Mouse (Mus musculus) fibroblast of lung, adult 2 months (primary cell): ENCODE measurements at regions not wholly inside any gene's neighbourhood (a gene's known extent, or its start where the extent isn't known, plus 50 kb on each side); places are given as distances from the start of the nearest gene placed in this dataset.

Experiments used
- DNase-seq: peaks from one replicate; pipeline ENCODE4 v3.0.0-alpha.2; 2011; ENCODE audit warnings: low read depth

DNA sequence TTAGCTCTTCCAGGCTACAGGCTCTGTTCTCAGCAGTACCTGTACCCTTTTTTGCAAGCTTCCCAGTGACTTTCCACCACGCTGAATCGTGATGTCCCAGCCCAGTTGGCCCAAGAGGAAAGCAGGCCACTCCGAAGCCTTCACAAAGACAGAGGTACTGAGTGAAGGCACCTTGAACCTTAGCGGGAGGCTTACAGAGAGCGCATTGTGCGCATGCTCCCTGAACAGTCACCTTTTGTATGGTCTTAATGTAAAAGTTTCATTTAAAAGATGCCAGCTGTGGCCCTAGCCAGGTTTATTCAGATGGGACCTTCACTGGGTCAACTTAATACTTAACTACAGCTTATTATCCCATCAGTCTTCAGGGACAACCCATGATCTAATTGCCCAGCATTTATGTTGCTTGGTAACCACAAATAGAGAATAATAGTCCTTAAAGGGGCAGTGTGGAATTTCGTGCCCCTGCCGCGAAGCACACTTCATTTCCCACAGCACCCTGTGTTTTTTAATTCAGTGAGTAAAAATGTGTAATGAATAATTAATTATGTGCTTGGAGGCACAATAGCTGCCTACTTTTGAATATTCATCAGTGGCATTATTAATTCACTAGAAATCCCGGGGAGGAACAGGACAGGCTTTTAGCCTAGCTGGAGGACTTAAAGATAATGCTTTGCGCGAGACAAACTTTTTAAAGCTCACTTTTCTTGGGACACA lies 111.3 kb upstream of the Vrk1 start:
- DNase-seq: no peak

DNA sequence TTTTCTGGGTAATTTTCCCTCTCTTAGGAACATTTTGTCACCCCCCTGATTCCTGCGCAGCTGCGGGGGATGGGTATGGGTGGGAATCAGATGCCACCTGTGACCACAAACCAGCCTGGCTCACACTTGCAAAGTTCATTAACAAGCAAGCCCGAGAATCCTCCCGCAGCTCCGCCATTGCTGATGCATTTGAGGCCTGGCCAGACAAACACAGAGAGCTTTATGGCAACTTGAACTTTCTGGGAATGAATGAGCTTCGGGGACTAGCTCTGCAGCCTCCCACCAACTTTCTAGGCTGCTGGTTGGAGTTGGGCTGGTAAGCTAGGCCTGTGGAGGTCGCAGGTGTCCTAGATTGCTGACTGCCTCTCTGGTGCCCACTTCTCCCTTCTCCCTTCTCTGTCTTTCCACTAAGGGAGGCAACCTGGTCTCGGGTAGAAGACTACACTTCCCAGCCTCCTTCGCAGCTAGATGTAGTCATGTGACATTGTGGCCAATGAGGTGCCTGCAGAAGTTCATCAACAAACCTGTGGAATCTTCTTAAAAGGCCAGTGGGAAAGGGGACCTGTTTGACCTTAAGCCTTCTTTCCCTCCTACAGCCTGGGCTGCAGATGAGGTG lies 110.6 kb upstream of the Vrk1 start:
- DNase-seq: no peak

DNA sequence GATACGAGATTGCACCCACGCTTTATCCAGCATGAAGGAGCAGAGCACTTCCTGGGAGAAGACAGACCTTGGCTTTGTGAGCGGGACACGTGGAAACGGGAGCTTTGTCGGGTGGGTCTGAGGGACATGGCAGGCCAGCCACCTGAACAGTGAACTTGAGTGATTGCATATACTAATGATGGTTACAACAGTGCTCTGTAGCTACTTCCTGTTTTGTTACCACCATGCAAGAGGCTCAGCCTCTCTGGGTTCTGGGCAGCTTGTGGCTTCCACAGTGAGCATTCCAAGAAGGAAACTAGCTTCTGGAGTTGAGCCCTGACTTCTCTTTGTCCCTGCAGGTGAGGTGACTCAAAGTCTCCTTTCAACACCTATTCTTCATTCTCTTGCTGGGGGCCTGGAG lies 109.5 kb upstream of the Vrk1 start:
- no peak for DNase-seq

DNA sequence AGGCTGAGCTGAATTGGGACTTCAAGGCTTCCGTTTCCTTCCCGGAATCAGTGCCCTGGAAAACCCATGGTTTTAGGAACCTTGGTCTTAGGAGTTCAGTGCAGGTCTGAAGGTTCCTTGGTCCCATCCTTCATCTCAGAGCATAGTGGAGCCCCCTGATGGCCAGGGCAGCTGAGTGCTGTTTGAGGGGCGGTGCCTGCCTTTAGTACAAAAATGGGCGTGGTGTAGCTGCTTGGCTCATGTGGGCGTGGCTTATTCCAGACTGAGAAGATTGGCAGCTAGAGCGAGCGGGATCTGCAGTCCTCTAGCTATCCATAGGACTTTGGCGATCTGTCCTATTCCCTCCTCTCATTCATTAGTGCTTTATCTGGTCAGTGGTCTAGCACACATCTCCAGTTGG lies 107.0 kb upstream of the Vrk1 start:
- DNase-seq: no peak

DNA sequence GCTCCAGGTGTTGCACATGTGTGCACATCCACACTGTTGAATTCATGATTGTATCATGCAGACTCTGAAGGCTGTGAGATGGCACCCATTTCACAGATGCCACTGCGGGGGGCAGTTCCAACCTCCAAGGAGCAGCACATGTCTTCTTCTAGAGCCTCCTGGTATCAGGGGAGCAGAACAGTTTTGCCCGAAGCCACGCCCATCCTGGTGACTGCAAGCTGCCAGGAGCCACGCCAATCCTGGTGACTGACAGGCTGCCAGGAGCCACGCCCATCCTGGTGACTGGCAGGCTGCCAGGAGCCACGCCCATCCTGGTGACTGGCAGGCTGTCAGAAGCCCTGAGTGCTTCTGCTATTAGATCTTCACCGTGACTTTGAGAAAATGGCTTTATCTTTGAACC lies 103.4 kb upstream of the Vrk1 start:
- DNase-seq: no peak

DNA sequence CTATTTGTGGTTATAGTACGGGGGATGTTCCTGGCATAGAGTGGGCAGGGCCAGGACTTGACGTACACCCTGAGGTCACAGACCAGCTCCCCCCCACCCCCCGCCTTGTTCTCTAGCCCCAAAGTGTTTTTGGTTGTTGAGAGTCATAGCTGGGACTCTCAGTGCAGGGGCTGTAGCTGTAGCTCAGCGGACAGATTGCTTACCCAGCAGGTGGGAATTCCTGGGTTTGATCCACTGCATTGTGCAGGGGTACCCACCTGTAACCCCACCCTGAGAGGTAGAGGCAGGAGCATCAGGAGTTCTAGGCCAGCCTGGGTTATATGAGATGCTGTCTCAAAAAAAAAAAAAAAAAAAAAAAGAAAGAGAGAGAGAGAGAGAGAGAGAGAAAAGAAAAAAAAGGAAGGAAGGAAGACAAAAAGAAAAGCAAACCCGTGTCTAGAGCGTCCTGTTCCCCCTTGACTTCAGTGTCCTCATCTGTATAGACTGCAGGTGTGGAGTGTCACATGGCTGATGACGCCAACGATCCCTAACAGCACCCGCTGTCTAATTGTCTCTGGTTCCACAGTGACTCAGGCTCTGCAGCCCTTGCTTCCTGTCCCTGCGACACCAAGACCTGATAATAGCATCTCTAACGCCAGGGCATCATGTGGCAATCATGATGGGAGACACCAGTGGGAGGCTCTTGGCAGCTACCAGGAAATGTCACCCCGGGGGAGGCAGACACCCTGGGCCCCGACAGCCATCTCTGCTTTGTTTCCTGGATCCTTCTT lies 102.0 kb upstream of the Vrk1 start:
- no peak for DNase-seq

DNA sequence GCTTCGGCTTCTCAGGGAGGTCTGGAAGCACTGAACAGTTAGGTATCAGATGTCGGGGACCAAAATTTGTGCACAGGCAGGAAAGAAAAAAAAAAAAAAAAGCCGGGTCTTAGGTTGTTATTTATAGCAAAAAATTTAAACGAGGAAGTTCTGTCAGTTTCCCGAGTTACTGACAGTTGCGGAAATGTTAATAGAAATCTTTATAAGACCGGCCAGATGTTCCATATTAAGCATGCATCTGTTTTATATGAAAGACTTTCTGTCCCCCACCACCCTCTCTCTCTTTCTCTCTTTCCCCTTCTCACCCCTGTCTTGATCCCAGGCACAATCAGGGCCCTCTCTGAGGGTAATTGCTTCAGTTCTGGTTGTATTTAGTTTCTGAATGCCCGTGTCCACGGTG lies 98.5 kb upstream of the Vrk1 start:
- DNase-seq: no peak

DNA sequence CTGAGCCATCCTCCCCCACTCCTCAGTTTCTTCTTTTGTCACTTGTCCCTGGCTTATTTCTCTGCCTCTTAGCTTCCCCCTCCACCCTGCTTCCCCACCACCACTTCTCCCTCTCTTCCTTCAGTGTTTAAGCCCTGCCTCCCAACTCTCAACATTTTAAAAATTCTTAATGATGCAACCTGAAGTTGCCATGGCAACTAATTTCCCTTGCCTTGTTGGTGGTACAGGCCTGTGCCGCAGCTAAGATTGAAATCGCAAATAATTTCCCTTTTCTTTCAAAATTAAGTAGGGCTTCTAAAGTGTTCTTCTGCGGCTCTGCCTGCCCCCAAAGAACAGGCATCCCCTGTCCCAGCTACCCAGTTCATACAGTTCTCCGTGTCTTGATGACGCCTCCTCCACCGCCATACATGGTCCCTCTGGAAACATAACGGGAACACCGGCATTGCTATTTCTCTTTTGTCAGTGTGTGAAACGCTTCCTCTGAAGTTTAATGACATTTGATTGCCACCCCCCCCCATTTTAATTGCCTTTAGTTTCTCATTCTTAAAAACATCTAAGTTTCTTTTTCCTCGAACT lies 92.6 kb upstream of the Vrk1 start:
- DNase-seq: no peak

DNA sequence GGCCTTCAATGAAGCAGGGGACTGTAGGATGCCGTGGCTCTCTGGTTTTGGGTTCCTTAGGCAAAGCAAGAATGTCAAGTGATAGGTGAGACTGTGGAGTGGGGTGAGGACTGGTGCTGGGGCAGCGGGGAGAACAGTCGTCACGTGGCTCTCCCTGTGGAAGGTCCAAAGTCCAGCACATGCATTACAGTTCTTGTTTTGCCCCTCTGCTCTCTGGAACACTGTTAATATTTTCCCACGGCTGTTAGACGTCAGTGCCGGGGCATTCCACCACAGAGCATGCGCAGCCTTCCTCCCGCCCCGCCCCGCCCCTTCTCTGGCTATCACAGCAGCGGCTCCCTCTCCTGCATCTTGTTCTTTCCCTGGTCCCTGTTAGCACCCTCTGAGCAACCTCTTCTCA lies 91.3 kb upstream of the Vrk1 start:
- no peak for DNase-seq

DNA sequence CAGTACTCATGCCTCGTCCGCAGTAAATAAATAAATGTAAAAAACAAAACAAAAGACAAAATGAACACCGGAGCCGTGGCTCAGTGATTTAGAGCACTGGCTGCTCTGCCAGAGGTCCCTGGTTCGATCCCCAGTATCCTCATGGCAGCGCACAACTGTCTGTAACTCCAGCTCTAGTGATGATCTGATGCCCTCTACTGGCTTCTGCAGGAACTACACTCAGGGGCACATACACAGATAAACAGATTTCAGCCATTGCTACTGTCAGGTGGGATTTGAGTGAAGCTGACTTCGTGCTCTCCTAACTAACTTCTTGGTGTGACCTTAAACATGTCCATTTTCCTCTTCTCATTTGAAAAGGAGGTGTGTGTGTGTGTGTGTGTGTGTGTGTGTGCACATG lies 82.8 kb upstream of the Vrk1 start:
- no peak for DNase-seq

DNA sequence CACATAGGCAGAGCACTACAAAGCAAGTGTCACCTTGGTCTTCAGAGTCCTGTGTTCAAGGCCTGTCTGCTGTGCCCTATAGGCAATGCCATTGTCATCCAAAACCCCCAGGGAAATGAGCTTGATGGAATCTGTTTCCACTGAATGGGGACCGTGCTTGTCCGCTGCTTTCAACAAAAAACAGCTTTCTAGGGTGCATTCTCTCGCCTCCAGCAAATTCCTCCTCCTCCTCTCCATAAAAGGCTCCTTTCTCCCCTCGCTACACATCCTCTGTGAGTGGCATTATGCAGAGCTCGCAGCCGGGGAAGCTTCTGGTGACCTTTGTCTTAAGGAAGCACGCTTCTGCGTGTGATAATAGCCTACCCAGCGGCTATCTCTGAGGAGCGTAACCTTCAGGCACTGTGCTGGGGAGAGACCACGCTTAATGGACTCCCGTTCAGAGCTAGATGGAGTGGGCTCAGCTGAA lies 80.5 kb upstream of the Vrk1 start:
- no peak for DNase-seq

DNA sequence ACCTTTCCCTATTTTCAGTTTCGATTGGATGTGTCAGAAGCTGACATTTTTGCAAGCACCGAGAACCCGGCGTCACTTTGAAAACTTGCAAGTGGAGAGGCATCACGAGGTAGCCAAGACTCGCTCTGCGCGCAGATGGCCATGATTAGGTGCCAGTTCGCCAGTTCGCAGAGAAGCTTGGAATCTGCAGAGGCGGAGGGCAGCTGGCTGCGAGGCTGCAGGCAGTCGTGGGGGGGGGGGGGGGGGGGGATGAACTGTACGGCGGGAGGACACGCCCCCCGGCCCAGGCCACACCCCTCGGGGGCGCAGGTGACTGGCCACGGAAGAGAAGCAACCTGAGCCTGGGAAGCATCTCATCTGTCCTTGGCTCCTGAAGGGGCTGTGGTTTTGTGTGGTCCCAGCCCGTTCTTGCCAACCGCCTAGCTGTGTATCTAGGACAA lies 74.6 kb upstream of the Vrk1 start:
- peak; percentile 6 for DNase-seq

DNA sequence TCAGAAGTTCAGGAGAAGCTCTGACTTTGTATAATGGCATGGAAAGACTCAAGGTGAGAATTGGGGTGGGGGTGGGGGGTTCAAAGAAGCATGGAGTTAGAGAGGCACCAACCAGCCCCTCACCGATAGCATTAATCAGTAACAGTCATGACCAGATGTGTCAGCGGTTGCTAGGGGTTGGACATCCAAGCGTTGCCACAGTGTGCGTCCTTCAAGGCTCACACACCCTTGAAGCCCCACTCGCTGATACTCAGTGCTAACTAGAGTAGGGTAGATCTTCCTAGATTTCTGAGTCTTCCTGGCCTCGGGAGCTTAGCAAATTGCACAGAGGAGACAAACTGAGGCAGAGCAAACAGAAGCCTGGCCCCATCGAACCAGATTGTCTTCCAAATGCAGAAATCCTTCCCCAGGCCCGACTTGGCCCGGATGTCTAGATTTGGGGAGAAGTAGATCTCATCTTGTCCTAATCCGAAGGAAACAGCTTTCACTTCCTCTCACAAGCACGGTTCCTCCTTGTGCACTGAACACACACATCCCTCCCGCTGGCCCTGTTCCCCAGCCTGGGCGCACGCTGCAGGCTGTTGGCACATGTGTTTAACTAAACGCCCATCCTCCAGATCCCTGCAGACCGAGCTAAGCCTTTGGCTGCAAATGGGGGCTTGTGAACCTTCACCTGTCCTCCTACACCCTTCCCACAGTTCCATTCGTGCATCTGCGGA lies 73.1 kb upstream of the Vrk1 start:
- DNase-seq: no peak

DNA sequence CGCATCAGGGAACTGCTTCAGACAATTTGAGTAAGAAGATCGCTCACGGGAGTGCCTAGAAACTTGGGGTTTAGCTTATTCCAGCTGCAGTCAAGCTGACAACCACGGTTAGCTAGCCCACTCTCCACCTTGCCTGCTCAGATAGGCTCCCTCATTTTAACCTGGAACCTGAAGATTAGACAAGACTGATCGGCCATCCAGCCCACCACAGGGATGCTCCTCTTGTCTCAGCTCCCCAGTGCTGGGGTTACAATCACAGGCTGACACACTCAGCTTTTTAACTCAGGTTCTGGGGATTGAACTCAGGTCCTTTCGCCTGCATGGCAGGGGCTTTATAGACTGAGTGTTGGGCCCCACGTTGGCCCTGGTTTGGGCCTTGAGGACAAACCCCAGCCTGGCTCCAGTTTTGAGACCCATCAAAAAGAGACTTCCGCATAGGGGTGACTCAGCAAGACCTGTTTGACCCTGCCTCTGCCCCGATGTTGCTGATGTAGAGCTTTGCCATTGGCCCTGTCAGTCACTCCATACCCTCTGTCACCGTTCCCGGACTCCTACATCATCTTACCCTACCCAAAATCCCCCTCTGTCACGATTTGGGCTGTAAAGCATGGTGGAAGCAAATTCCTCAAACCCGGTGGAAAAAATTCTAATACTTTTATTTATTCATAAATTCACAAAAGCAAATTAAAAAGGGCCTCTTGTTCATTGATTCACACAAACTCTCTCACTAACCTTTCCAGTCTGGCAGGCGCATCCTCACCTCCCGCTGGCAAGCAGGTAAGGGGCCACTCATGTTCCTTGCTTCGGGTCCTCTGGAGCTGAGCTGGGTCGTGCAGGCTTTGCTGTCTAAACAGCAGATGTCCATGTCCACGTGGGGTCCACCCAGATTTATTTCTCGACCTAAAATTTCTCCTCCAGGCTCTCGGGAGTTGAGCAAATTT lies 67.6 kb upstream of the Vrk1 start:
- DNase-seq: no peak

DNA sequence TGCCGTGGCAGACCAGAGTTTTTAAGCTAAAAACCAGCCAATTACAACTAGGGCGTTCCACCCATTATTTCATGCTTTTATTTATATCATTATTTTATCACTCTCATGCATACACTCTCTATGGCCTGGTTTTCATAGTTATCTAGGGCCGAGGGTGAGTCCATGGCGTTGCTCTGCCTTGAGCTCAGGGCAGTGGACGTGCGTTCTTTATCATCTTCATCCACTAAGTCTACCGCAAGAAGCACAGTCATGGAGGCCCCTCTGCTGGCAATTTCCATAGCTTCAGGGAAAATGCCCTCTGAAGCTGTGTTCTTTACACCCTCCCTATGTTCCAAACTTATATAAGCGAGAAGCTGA lies 67.0 kb upstream of the Vrk1 start:
- no peak for DNase-seq

DNA sequence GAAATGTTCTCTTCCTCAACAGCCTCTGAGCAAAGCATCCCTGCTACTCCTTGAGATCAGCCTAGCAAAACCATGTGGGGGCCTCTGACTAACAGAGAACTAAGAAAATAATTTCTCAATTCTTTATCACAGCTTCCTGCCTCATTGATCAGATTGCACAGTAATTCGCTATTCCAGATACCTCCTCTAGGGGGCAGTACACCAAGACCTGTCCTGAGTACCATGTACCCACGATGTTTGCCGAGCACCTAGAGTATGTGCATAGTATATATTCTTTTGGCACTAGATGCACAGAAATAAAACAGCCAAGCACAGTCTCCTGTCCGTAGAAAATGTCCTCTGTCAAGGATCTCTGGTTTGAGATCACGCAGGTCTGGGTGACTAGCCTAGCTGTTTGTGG lies 62.7 kb upstream of the Vrk1 start:
- DNase-seq: no peak

DNA sequence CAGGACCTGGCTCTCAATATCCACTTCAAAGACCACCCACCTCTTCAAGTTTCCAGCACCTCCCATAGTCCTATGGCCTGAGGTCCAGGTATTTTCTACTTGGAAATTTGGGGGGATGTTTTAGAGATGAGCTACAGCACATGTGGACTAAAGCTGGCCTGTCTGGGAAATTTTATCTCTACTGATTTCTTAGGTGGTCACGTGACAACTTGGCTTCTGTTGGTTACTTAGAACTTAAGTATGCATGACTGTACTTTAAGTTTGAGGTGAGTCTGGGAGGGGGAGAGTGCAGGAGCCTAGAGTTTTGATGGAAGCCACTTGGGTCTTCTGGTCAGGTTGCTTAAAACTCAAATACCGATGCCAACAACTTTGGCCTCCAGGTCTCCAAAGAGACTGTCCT lies 61.7 kb upstream of the Vrk1 start:
- DNase-seq: no peak

DNA sequence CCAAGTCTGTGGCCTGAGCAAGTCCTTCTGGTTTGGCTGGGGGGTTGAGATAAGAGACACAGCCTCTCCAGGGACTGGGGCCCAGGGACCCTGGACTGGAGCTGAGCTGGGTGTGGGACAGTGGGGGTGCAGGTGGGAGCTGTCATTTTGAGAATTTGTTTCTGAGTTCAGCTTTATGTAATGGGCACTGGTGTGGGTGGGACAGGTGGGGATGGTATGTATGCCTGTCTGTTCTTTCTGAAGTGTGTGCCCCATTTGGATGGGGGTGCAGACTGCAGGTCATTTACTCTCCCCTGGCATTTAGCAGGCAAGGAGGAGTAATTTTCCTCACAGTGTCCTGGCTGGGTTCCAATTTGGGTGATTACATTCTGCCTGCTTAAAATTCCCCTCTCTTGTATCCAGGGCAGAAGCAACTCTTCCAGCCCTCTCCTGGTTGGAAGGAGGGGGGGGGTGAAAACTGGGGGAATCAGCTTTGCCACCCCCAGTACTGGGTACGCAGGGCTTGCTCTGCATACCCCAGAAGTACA lies 54.2 kb upstream of the Vrk1 start:
- DNase-seq: no peak

DNA sequence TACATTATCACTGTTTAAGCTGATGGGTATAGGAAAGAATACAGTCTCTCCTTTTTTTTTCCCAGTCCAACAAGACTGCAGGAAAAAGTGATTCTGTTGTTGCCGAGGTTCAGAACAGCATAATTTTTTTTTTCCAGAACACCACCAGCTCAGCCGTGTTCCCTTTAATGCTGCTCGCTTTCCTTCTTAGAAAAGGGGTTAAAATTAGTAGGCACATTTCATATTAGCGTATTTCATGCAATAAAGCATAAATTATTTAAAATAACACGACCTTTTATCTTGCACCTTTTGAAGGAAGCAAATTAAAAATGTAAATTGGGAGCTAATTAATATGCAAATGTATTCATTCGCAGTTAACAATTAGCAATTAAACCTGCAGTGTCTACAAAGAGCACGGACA lies 50.3 kb upstream of the Vrk1 start:
- no peak for DNase-seq
